Mouse (Mus musculus): ENCODE results near the gene Pcgf3.

DNA sequence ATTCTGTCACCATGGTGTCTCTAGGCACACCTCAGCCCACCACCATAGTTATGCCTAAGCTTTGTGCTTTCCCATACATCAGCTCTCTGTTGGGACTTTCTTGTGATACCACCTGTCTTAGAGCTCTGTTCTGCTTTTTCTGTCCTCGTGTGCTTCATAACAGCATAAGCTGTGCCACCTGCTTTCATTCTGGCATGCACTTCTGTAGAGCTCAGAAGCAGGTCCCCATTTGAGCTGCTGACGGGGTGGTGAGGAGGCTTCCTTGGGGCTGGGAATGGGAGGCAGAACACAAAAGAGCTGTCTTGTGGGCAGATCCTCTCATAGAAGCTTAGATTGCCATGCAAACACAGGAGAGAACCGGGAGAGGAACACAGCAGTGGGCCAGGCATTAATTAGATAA lies 14.9 kb downstream of the Pcgf3 start:
- no peak for TF ChIP-seq CTCF (IDR thresholded peaks at IDR 0.05; ENCODE audit: low read depth)
- TF ChIP-seq EP300 (IDR thresholded peaks at IDR 0.05; ENCODE audit: low read depth): no peak
